Mouse (Mus musculus) myocyte (in vitro differentiated cells): Measurements from ENCODE around the gene Mmgt2. TPM values are rescaled to one million over a fixed set of nuclear protein-coding genes. Genes with fewer than 3 reads are reported as not detected.

ENCODE experiments used
- H3K27me3 ChIP-seq: one replicate; pipeline ENCODE4 v1.6.1; 2011; ENCODE audit not compliant: control insufficient read depth, insufficient read depth, insufficient read length
- H3K36me3 ChIP-seq: one replicate; pipeline ENCODE4 v1.6.1; 2011; ENCODE audit not compliant: control insufficient read depth, insufficient read depth
- H3K4me2 ChIP-seq: one replicate; pipeline ENCODE4 v1.6.1; 2011; ENCODE audit warnings: low read depth, control low read depth
- H3K4me3 ChIP-seq: one replicate; pipeline ENCODE4 v1.5.1; 2011; ENCODE audit warnings: mild to moderate bottlenecking, control low read depth, moderate library complexity
- H3K79me2 ChIP-seq: one replicate; pipeline ENCODE4 v1.6.1; 2011; ENCODE audit not compliant: control insufficient read depth, insufficient read depth
- H3ac ChIP-seq: one replicate; pipeline ENCODE4 v1.6.1; 2011; ENCODE audit not compliant: control insufficient read depth, insufficient read length
- CEBPB ChIP-seq: IDR thresholded peaks from 2 replicates; pipeline ENCODE4 v1.6.1; 2011; ENCODE audit warnings: mild to moderate bottlenecking, moderate library complexity; ENCODE audit not compliant: poor library complexity, insufficient read depth, severe bottlenecking
- E2F4 ChIP-seq: IDR thresholded peaks from one replicate; pipeline ENCODE4 v1.6.1; 2011; ENCODE audit warnings: mild to moderate bottlenecking, control low read depth, moderate library complexity; ENCODE audit not compliant: insufficient read depth
- MAX ChIP-seq: IDR thresholded peaks from one replicate; pipeline ENCODE4 v1.6.1; 2011; ENCODE audit warnings: low read depth, mild to moderate bottlenecking, control low read depth
- MYOD1 ChIP-seq, 3 experiments: IDR thresholded peaks; one replicate each; pipeline ENCODE4 v1.6.1; 2011; ENCODE audit warnings: control low read depth in 2 of 3, low read depth in 2 of 3, mild to moderate bottlenecking in 2 of 3, moderate library complexity in 1 of 3; ENCODE audit not compliant: insufficient read length in 2 of 3, control insufficient read depth in 1 of 3
- MYOG ChIP-seq, 3 experiments: IDR thresholded peaks; one replicate each; pipeline ENCODE4 v1.6.1; 2011; ENCODE audit warnings: control low read depth in 2 of 3, low read depth in 2 of 3, mild to moderate bottlenecking in 2 of 3; ENCODE audit not compliant: insufficient read length in 2 of 3, control insufficient read depth in 1 of 3, insufficient read depth in 1 of 3
- POLR2A ChIP-seq: IDR thresholded peaks from one replicate; pipeline ENCODE4 v1.6.1; 2011; ENCODE audit warnings: low read depth, mild to moderate bottlenecking, control low read depth, moderate library complexity; ENCODE audit not compliant: insufficient read length
- POLR2AphosphoS2 ChIP-seq: IDR thresholded peaks from one replicate; pipeline ENCODE4 v1.6.1; 2011; ENCODE audit warnings: low read depth, control low read depth; ENCODE audit not compliant: insufficient read length
- REST ChIP-seq: IDR thresholded peaks from one replicate; pipeline ENCODE4 v1.6.1; 2011; ENCODE audit warnings: mild to moderate bottlenecking, control low read depth, moderate library complexity; ENCODE audit not compliant: insufficient read depth, insufficient read length
- SRF ChIP-seq: IDR thresholded peaks from one replicate; pipeline ENCODE4 v1.6.1; 2011; ENCODE audit warnings: low read depth; ENCODE audit not compliant: control insufficient read depth, insufficient read length
- TCF12 ChIP-seq: IDR thresholded peaks from one replicate; pipeline ENCODE4 v1.6.1; 2011; ENCODE audit warnings: mild to moderate bottlenecking, control low read depth; ENCODE audit not compliant: poor library complexity, insufficient read depth, severe bottlenecking
- TCF3 ChIP-seq: IDR thresholded peaks from one replicate; pipeline ENCODE4 v1.6.1; 2011; ENCODE audit warnings: low read depth, control low read depth; ENCODE audit not compliant: insufficient read length
- USF1 ChIP-seq: IDR thresholded peaks from one replicate; pipeline ENCODE4 v1.6.1; 2011; ENCODE audit warnings: low read depth, mild to moderate bottlenecking, control low read depth, moderate library complexity
- polyA plus RNA-seq: library from polyadenylated mRNA; unstranded; fragments of >200 nt; fragmentation: generic; extraction: Trizol; gene quantifications from one replicate; pipeline ENCODE4 v1.2.1, GENCODE M21; 2012; ENCODE audit warnings: missing spikeins

Gene Mmgt2
- polyA plus RNA-seq, 1 experiment = 29.2 TPM

GRCm38 (mm10) chr11:62708252-62708651, 59.8 kb downstream of the Mmgt2 start:
- Histone ChIP-seq H3K79me2 (no peaks in the 10 kb centered on the region), H3K36me3 (no peaks in the 10 kb centered on the region), H3K27me3 (no peaks in the 10 kb centered on the region)

GRCm38 (mm10) chr11:62710657-62711056, 62.2 kb downstream of the Mmgt2 start:
- H3K4me3 ChIP-seq = no peak overlapping the region
- H3K79me2 ChIP-seq = no peaks in the 10 kb centered on the region
- no peak overlapping the region for H3K4me2 ChIP-seq
- no peak overlapping the region for H3ac ChIP-seq
- no peaks in the 10 kb centered on the region for H3K27me3 ChIP-seq
- H3K36me3 ChIP-seq = no peaks in the 10 kb centered on the region
- TF ChIP-seq MAX (no peak), POLR2A (no peak), TCF12 (no peak), CEBPB (no peak), REST (no peak), TCF3 (no peak), MYOD1 (IDR thresholded peaks at IDR 0.05; ENCODE audit: control insufficient read depth in 1 of 3, insufficient read length in 2 of 3, low read depth in 2 of 3) (no peak), MYOG (IDR thresholded peaks at IDR 0.05; ENCODE audit: control insufficient read depth in 1 of 3, insufficient read depth in 1 of 3, insufficient read length in 2 of 3, low read depth in 2 of 3) (no peak), POLR2AphosphoS2 (no peak), E2F4 (no peak), SRF (no peak), USF1 (no peak)

More at GRCm38 (mm10) chr11:62708252-62708651, 59.8 kb downstream of the Mmgt2 start:
- no peak overlapping the region for H3ac ChIP-seq
- H3K4me3 ChIP-seq = no peak overlapping the region
- no peak for TF ChIP-seq SRF
- no peak for TF ChIP-seq E2F4
- no peak for TF ChIP-seq MYOG (IDR thresholded peaks at IDR 0.05; ENCODE audit: control insufficient read depth in 1 of 3, insufficient read depth in 1 of 3, insufficient read length in 2 of 3, low read depth in 2 of 3)
- TF ChIP-seq POLR2AphosphoS2 = no peak
- no peak for TF ChIP-seq USF1
- TF ChIP-seq MYOD1 (IDR thresholded peaks at IDR 0.05; ENCODE audit: control insufficient read depth in 1 of 3, insufficient read length in 2 of 3, low read depth in 2 of 3) = no peak
- TF ChIP-seq POLR2A = no peak
- no peak for TF ChIP-seq CEBPB
- no peak for TF ChIP-seq MAX
- no peak for TF ChIP-seq TCF12
- H3K4me2 ChIP-seq = no peak overlapping the region

Other genes with a start within 250 kb of the Mmgt2 start
- gene Pigl, start 190.2 kb upstream of the Mmgt2 start, polyA plus RNA-seq = 3.7 TPM
- 41.0 TPM for gene Ncor1, start 190.1 kb upstream of the Mmgt2 start, polyA plus RNA-seq
- gene Cenpv, start 109.4 kb upstream of the Mmgt2 start, polyA plus RNA-seq = 11.1 TPM
- 2,028 TPM for gene Ubb, start 97.5 kb upstream of the Mmgt2 start, polyA plus RNA-seq
- gene Trpv2, start 74.2 kb upstream of the Mmgt2 start, polyA plus RNA-seq = 5.4 TPM
- 19.5 TPM for gene Lrrc75a, start 141 bp upstream of the Mmgt2 start, polyA plus RNA-seq
- 0.90 TPM for gene Zfp287, start 83.2 kb downstream of the Mmgt2 start, polyA plus RNA-seq
- not detected for gene Gm10428, start 104.4 kb downstream of the Mmgt2 start, polyA plus RNA-seq
- gene Zfp286, start 140.8 kb downstream of the Mmgt2 start, polyA plus RNA-seq = not detected
- gene Trim16, start 171.6 kb downstream of the Mmgt2 start, polyA plus RNA-seq = 16.9 TPM
- gene Fbxw10, start 198.4 kb downstream of the Mmgt2 start, polyA plus RNA-seq = not detected
- gene Tvp23b, start 230.8 kb downstream of the Mmgt2 start, polyA plus RNA-seq = 18.2 TPM